ENCODE assay signal across 11 mouse cellular contexts in genomic region chr12:76589531-76589930, GRCm38 (mm10). TPM values are rescaled to one million over a fixed set of nuclear protein-coding genes. Genes with fewer than 3 reads are reported as not detected.
A peak's percentile ranks its signal among the peaks of the same experiment; 100 is the strongest.
DNase-seq lines count a peak whose midpoint lies in the region; ATAC-seq and TF ChIP-seq lines count a peak whose summit lies in the region.
"Had no signal": no experiment of that assay in that cellular context is flagged by ENCODE, and none has a peak within 500 bp of the region (broad histone marks: within the 10 kb centered on the region; RNA-seq: fewer than 3 reads in every experiment).

No protein-coding gene starts in this region.

- no peak overlapping the region for H3K9ac ChIP-seq in limb, embryonic 15.5 days
- H3K9ac ChIP-seq in midbrain, embryonic 14.5 days (replicated peaks; ENCODE audit: low read length): no peak overlapping the region

- intact Hi-C loops in heart, postnatal 10 days (cut with DNase I): no loop called here
- intact Hi-C loops in gastrocnemius, postnatal 36 days (cut with DNase I): no loop called here

- no peak overlapping the region for H3K27ac ChIP-seq in kidney, adult 2 months (ENCODE audit: insufficient read depth, low read depth, low read length)
- peak overlapping the region; percentile 47; the same call in 1 of the 2 replicates for H3K27ac ChIP-seq in limb, embryonic 15.5 days
- no peak overlapping the region for H3K27ac ChIP-seq in thymus, adult 2 months (ENCODE audit: control insufficient read depth, insufficient read depth, low read length)
- H3K27ac ChIP-seq in midbrain, embryonic 14.5 days (replicated peaks; ENCODE audit: low read depth, low read length): no peak overlapping the region
- H3K27ac ChIP-seq: macrophage had no signal

- no peaks in the 10 kb centered on the region for H3K36me3 ChIP-seq in kidney, adult 2 months (ENCODE audit: control insufficient read depth, insufficient read depth, low read length)
- no peaks in the 10 kb centered on the region for H3K36me3 ChIP-seq in limb, embryonic 15.5 days
- no peaks in the 10 kb centered on the region for H3K36me3 ChIP-seq in thymus, adult 2 months (ENCODE audit: control insufficient read depth, insufficient read depth, low read length)
- no peaks in the 10 kb centered on the region for H3K36me3 ChIP-seq in midbrain, embryonic 14.5 days (ENCODE audit: control insufficient read depth, insufficient read depth, low read length)

- no peaks in the 10 kb centered on the region for H3K9me3 ChIP-seq in limb, embryonic 15.5 days
- no peaks in the 10 kb centered on the region for H3K9me3 ChIP-seq in midbrain, embryonic 14.5 days (ENCODE audit: control insufficient read depth, low read length)

- ATAC-seq in limb, embryonic 15.5 days (ENCODE audit: insufficient number of reproducible peaks, low FRiP score, low TSS enrichment, low read depth): no peak
- ATAC-seq in midbrain, embryonic 14.5 days (ENCODE audit: low FRiP score, low TSS enrichment): no peak
- ATAC-seq: intestine, postnatal 0 days had no signal

- WGBS in kidney, adult 2 months: 17% methylated on average over 6 of the region's 6 CpGs
- WGBS in limb, embryonic 15.5 days: 37% methylated on average over 6 of the region's 6 CpGs
- WGBS in thymus, adult 2 months: 72% methylated on average over 6 of the region's 6 CpGs
- 72% methylated on average over 6 of the region's 6 CpGs for WGBS in midbrain, embryonic 14.5 days

- H3K4me3 ChIP-seq in kidney, adult 2 months (ENCODE audit: insufficient read depth, low read depth, low read length): no peak overlapping the region
- H3K4me3 ChIP-seq in limb, embryonic 15.5 days: no peak overlapping the region
- no peak overlapping the region for H3K4me3 ChIP-seq in thymus, adult 2 months (ENCODE audit: control insufficient read depth, insufficient read depth, low read length)
- no peak overlapping the region for H3K4me3 ChIP-seq in midbrain, embryonic 14.5 days (replicated peaks; ENCODE audit: low read depth, low read length)

- no peak overlapping the region for H3K4me2 ChIP-seq in limb, embryonic 15.5 days
- no peak overlapping the region for H3K4me2 ChIP-seq in midbrain, embryonic 14.5 days (ENCODE audit: low read length)

- DNase-seq in kidney, adult 2 months: peak; percentile 51
- no peak for DNase-seq in kidney, adult 8-10 months
- peak; percentile 59 for DNase-seq in fibroblast of lung, adult 2 months (ENCODE audit: low read depth)
- DNase-seq in heart, postnatal 10 days: peak; percentile 67 to 72
- DNase-seq in thymus, adult 2 months: no peak
- no peak for DNase-seq in gastrocnemius, postnatal 36 days
- no peak for DNase-seq in midbrain, embryonic 14.5 days
- DNase-seq: gastrocnemius, postnatal 14 days had no signal

- H3K4me1 ChIP-seq in kidney, adult 2 months (ENCODE audit: control insufficient read depth, insufficient read depth, low read length): no peaks in the 10 kb centered on the region
- H3K4me1 ChIP-seq in limb, embryonic 15.5 days: peaks cover 31% of the 10 kb centered on the region
- H3K4me1 ChIP-seq in thymus, adult 2 months (replicated peaks; ENCODE audit: control insufficient read depth, insufficient read depth, low read length): no peaks in the 10 kb centered on the region
- no peaks in the 10 kb centered on the region for H3K4me1 ChIP-seq in midbrain, embryonic 14.5 days (ENCODE audit: control insufficient read depth, insufficient read depth, low read length)

- no peak for TF ChIP-seq CTCF in kidney, adult 2 months (conservative IDR thresholded peaks at IDR 0.05; ENCODE audit: insufficient read depth, insufficient read length, low read depth, low read length)
- TF ChIP-seq CTCF in thymus, adult 2 months (IDR thresholded peaks at IDR 0.05; ENCODE audit: borderline replicate concordance, control insufficient read depth, extremely low read depth, insufficient read depth, low read length, poor library complexity): no peak

- no peak for TF ChIP-seq POLR2A in kidney, adult 2 months (IDR thresholded peaks at IDR 0.05; ENCODE audit: low read depth, low read length)
- TF ChIP-seq POLR2A in thymus, adult 2 months (IDR thresholded peaks at IDR 0.05; ENCODE audit: control insufficient read depth, extremely low read depth, insufficient read depth, low read length, poor library complexity): no peak

- no peaks in the 10 kb centered on the region for H3K27me3 ChIP-seq in kidney, adult 2 months (replicated peaks; ENCODE audit: control insufficient read depth, insufficient read depth, low read length)
- H3K27me3 ChIP-seq in limb, embryonic 15.5 days: no peaks in the 10 kb centered on the region
- no peaks in the 10 kb centered on the region for H3K27me3 ChIP-seq in thymus, adult 2 months (ENCODE audit: control insufficient read depth, insufficient read depth, low read length)
- no peaks in the 10 kb centered on the region for H3K27me3 ChIP-seq in midbrain, embryonic 14.5 days (ENCODE audit: control insufficient read depth, insufficient read depth, low read length)

RNA-seq across cellular contexts. Expression of gene Plekhg3, which starts 58.8 kb away (rescaled TPM):
- polyA plus RNA-seq in kidney, adult 2 months (2012; rRNA removed): 57.9 and 67.6 TPM in 2 replicates
- total RNA-seq in heart, postnatal 10 days (2021): 10 to 100 TPM; 22.7 to 24.6 TPM
- 6.0 and 8.0 TPM in 2 replicates for polyA plus RNA-seq in limb, embryonic 15.5 days (2015; fragmentation: Nextera tagmentation; extraction: Ambion mirVana)
- polyA plus RNA-seq in thymus, adult 2 months (2012; rRNA removed): 12.0 and 13.6 TPM in 2 replicates
- total RNA-seq in gastrocnemius, postnatal 36 days (2021): 1 to 10 TPM; 5.4 to 5.5 TPM
- 0.20 and 1.1 TPM in 2 replicates for polyA plus RNA-seq in midbrain, embryonic 14.5 days (2014; fragmentation: Nextera tagmentation; extraction: Ambion mirVana)

Comparison
In these comparisons a context has a peak if more than half of its experiments do, and no peak if none do; other contexts are left out.
1. DNase-seq: peak in kidney, adult 2 months (single experiment), fibroblast of lung, adult 2 months (single experiment) and heart, postnatal 10 days (2 of 2); none in kidney, adult 8-10 months (0 of 2), thymus, adult 2 months (single experiment), gastrocnemius, postnatal 36 days (0 of 2) and midbrain, embryonic 14.5 days (single experiment).